In the genomic region with DNA sequence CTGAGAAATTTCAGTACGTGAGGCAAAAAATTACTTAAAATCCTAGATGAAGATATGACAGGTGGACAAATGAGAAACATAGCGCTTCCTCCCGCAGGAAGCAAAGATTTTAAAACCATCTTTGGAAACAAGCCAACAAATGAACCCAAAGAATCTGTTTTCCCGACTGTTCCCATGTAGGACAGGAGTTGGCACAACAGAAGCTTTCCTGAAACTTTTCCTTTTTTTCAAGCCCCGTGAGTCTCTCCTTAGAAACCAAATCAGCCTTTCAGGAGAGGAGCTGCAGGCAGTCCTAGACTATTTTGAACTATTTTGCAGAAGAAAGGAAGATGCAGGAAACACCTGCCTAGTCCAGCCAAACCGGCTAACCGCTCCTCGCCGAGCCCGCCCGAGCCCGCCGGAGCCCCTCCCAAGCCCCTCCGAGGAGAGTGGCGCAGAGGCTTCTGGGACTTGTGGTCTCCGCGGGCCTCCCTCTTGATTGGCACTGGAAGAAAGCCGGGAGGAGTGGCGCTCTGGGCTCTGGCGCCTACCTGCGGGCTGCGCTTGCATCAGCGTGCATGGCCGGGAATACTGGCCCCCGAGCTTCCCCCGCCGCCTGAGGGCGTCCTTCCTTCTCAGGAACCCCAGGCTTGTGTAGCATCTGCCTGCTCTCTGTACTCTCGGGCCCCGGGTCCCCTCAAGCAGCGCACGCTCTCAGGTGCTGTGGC, we compare ENCODE assay signal across 7 mouse cellular contexts. TPM values are rescaled to one million over a fixed set of nuclear protein-coding genes. Genes with fewer than 3 reads are reported as not detected.
DNase-seq lines count a peak whose midpoint lies in the region; ATAC-seq and TF ChIP-seq lines count a peak whose summit lies in the region.

A gene (plus strand): TSS at position 490 of the 707 bp plus-strand sequence.

- H3K36me3 ChIP-seq in embryonic facial prominence, embryonic 12.5 days = no peaks in the 10 kb centered on the region
- no peaks in the 10 kb centered on the region for H3K36me3 ChIP-seq in heart, embryonic 12.5 days
- H3K36me3 ChIP-seq in kidney, embryonic 15.5 days = no peaks in the 10 kb centered on the region
- no peaks in the 10 kb centered on the region for H3K36me3 ChIP-seq in limb, embryonic 15.5 days
- H3K36me3 ChIP-seq in midbrain, postnatal 0 days (ENCODE audit: insufficient read depth, low read length) = no peaks in the 10 kb centered on the region

- H3K4me1 ChIP-seq in bone marrow, adult 2 months (ENCODE audit: control insufficient read depth, insufficient read depth, low read length) = no peaks in the 10 kb centered on the region
- no peaks in the 10 kb centered on the region for H3K4me1 ChIP-seq in embryonic facial prominence, embryonic 12.5 days
- H3K4me1 ChIP-seq in heart, embryonic 12.5 days (replicated peaks) = peaks cover 3% of the 10 kb centered on the region; the same call in 1 of the 2 replicates
- H3K4me1 ChIP-seq in kidney, embryonic 15.5 days = 0 out of 2 replicates have a peak, but pooled peaks cover 9% of the 10 kb centered on the region
- peaks cover 5% of the 10 kb centered on the region for H3K4me1 ChIP-seq in limb, embryonic 15.5 days
- H3K4me1 ChIP-seq in midbrain, postnatal 0 days (ENCODE audit: insufficient read depth, low read length) = no peaks in the 10 kb centered on the region; the same call in 1 of the 2 replicates

- peak within 1 kb of the TSS; percentile 60 for H3K9ac ChIP-seq in embryonic facial prominence, embryonic 12.5 days
- H3K9ac ChIP-seq in heart, embryonic 12.5 days = peak within 1 kb of the TSS; percentile 71
- peak within 1 kb of the TSS; percentile 47 for H3K9ac ChIP-seq in kidney, embryonic 15.5 days
- H3K9ac ChIP-seq in limb, embryonic 15.5 days = peak within 1 kb of the TSS; percentile 57
- peak within 1 kb of the TSS; percentile 48 for H3K9ac ChIP-seq in midbrain, postnatal 0 days (replicated peaks; ENCODE audit: low read length, poor library complexity, severe bottlenecking)

- no peak for TF ChIP-seq POLR2A in bone marrow, adult 2 months (IDR thresholded peaks at IDR 0.05; ENCODE audit: borderline replicate concordance, control insufficient read depth, low read depth, low read length)

- peak within 1 kb of the TSS; percentile 76 for H3K4me2 ChIP-seq in embryonic facial prominence, embryonic 12.5 days (replicated peaks)
- H3K4me2 ChIP-seq in heart, embryonic 12.5 days = peak within 1 kb of the TSS; percentile 91
- peak within 1 kb of the TSS; percentile 87 for H3K4me2 ChIP-seq in kidney, embryonic 15.5 days
- H3K4me2 ChIP-seq in limb, embryonic 15.5 days = peak within 1 kb of the TSS; percentile 93
- peak within 1 kb of the TSS; percentile 58 for H3K4me2 ChIP-seq in midbrain, postnatal 0 days (ENCODE audit: low read depth, low read length, poor library complexity, severe bottlenecking)

- peak within 1 kb of the TSS; percentile 63 for H3K4me3 ChIP-seq in bone marrow, adult 2 months (replicated peaks; ENCODE audit: control insufficient read depth, low read depth, low read length)
- H3K4me3 ChIP-seq in embryonic facial prominence, embryonic 12.5 days = peak within 1 kb of the TSS; percentile 59
- peak within 1 kb of the TSS; percentile 58 for H3K4me3 ChIP-seq in heart, embryonic 12.5 days
- peak within 1 kb of the TSS; percentile 57 for H3K4me3 ChIP-seq in kidney, embryonic 15.5 days (replicated peaks)
- H3K4me3 ChIP-seq in limb, embryonic 15.5 days = peak within 1 kb of the TSS; percentile 53
- H3K4me3 ChIP-seq in midbrain, postnatal 0 days (ENCODE audit: low read depth, low read length) = peak within 1 kb of the TSS; percentile 47

- H3K9me3 ChIP-seq in embryonic facial prominence, embryonic 12.5 days = no peaks in the 10 kb centered on the region
- no peaks in the 10 kb centered on the region for H3K9me3 ChIP-seq in heart, embryonic 12.5 days (replicated peaks)
- H3K9me3 ChIP-seq in kidney, embryonic 15.5 days (replicated peaks) = no peaks in the 10 kb centered on the region
- H3K9me3 ChIP-seq in limb, embryonic 15.5 days = no peaks in the 10 kb centered on the region
- no peaks in the 10 kb centered on the region for H3K9me3 ChIP-seq in midbrain, postnatal 0 days (ENCODE audit: low read length)

- peak; percentile 29; the same call in 1 of the 2 replicates for TF ChIP-seq CTCF in bone marrow, adult 2 months (IDR thresholded peaks at IDR 0.05; ENCODE audit: control insufficient read depth, insufficient read depth, low read length)
- TF ChIP-seq CTCF in midbrain, postnatal 0 days (IDR thresholded peaks at IDR 0.05) = peak; percentile 72

- under 1% methylated on average over 32 of the region's 32 CpGs for WGBS in bone marrow, adult 2 months
- WGBS in embryonic facial prominence, embryonic 12.5 days = 4% methylated on average over 32 of the region's 32 CpGs
- WGBS in heart, embryonic 12.5 days = 3% methylated on average over 32 of the region's 32 CpGs
- 3% methylated on average over 32 of the region's 32 CpGs for WGBS in kidney, embryonic 15.5 days
- 2% methylated on average over 32 of the region's 32 CpGs for WGBS in limb, embryonic 15.5 days
- WGBS in midbrain, postnatal 0 days = 2% methylated on average over 32 of the region's 32 CpGs

- peak; percentile 99 for ATAC-seq in embryonic facial prominence, embryonic 12.5 days (ENCODE audit: insufficient number of reproducible peaks, insufficient read depth, low FRiP score, low TSS enrichment)
- peak; percentile 93 for ATAC-seq in heart, embryonic 12.5 days (ENCODE audit: insufficient number of reproducible peaks, low FRiP score)
- ATAC-seq in kidney, embryonic 15.5 days (replicated peaks; ENCODE audit: low FRiP score) = peak; percentile 100
- peak; percentile 88 for ATAC-seq in limb, embryonic 15.5 days (ENCODE audit: insufficient number of reproducible peaks, low FRiP score, low TSS enrichment, low read depth)
- peak; percentile 97 for ATAC-seq in midbrain, postnatal 0 days (ENCODE audit: low FRiP score)

- H3K27ac ChIP-seq in bone marrow, adult 2 months (ENCODE audit: control insufficient read depth, insufficient read depth, low read depth, low read length, poor library complexity) = no peak within 1 kb of the TSS
- no peak within 1 kb of the TSS for H3K27ac ChIP-seq in embryonic facial prominence, embryonic 12.5 days
- no peak within 1 kb of the TSS for H3K27ac ChIP-seq in heart, embryonic 12.5 days (ENCODE audit: poor library complexity, severe bottlenecking)
- no peak within 1 kb of the TSS for H3K27ac ChIP-seq in kidney, embryonic 15.5 days
- H3K27ac ChIP-seq in limb, embryonic 15.5 days = no peak within 1 kb of the TSS
- H3K27ac ChIP-seq in midbrain, postnatal 0 days (ENCODE audit: low read depth, low read length) = no peak within 1 kb of the TSS

- DNase-seq in midbrain, postnatal 0 days (ENCODE audit: low spot score) = peak; percentile 89
- peak; percentile 52 to 55 for DNase-seq in spleen, postnatal 14 days (ENCODE audit: low spot score in 2 of 2)

- H3K27me3 ChIP-seq in embryonic facial prominence, embryonic 12.5 days = 0 out of 2 replicates have a peak, but pooled peaks cover 7% of the 10 kb centered on the region
- H3K27me3 ChIP-seq in heart, embryonic 12.5 days (replicated peaks) = peaks cover 8% of the 10 kb centered on the region
- H3K27me3 ChIP-seq in kidney, embryonic 15.5 days = peaks cover 17% of the 10 kb centered on the region
- H3K27me3 ChIP-seq in limb, embryonic 15.5 days = peaks cover 6% of the 10 kb centered on the region; the same call in 1 of the 2 replicates
- H3K27me3 ChIP-seq in midbrain, postnatal 0 days (ENCODE audit: insufficient read depth, low read length) = no peaks in the 10 kb centered on the region

RNA-seq across cellular contexts. Expression of the gene that starts here (rescaled TPM):
- polyA plus RNA-seq in bone marrow, adult 2 months (2011; ENCODE audit: insufficient read depth, insufficient read length, low replicate concordance, missing spikeins) = not detected in 2 replicates
- 1.4 and 2.3 TPM in 2 replicates for polyA plus RNA-seq in embryonic facial prominence, embryonic 12.5 days (2016; fragmentation: Nextera tagmentation; extraction: Ambion mirVana)
- 0.20 and 0.27 TPM in 2 replicates for polyA plus RNA-seq in heart, embryonic 12.5 days (2016; fragmentation: Nextera tagmentation; extraction: Ambion mirVana)
- polyA plus RNA-seq in kidney, embryonic 15.5 days (2015; fragmentation: Nextera tagmentation; extraction: Ambion mirVana) = 0.84 and 0.86 TPM in 2 replicates
- 1.0 and 1.1 TPM in 2 replicates for polyA plus RNA-seq in limb, embryonic 15.5 days (2015; fragmentation: Nextera tagmentation; extraction: Ambion mirVana)
- total RNA-seq in midbrain, postnatal 0 days (2014; rRNA removed) = 2.8 and 3.2 TPM in 2 replicates
- 1.9 and 2.9 TPM in 2 replicates for polyA plus RNA-seq in midbrain, postnatal 0 days (2015; fragmentation: Nextera tagmentation; extraction: Ambion mirVana)

Comparison
In these comparisons a context has a peak if more than half of its experiments do, and no peak if none do; other contexts are left out.
1. Peak in ATAC-seq, H3K4me3 ChIP-seq, H3K9ac ChIP-seq and H3K4me2 ChIP-seq in heart, embryonic 12.5 days; RNA of the gene not detected or under 1 TPM.
2. Peak in ATAC-seq, H3K4me3 ChIP-seq, H3K9ac ChIP-seq and H3K4me2 ChIP-seq in kidney, embryonic 15.5 days; RNA of the gene not detected or under 1 TPM.